Mouse (Mus musculus) liver, embryonic 14.5 days (tissue): ENCODE results near the gene Ranbp3l. TPM values are rescaled to one million over a fixed set of nuclear protein-coding genes. Genes with fewer than 3 reads are reported as not detected.

Experiments used
- ATAC-seq: fragments of 200-750 bp; cut with Nextera tagmentation; 2 replicates; pipeline ENCODE4 v1.8.0; 2017; ENCODE audit warnings: moderate number of reproducible peaks, mild to moderate bottlenecking, moderate library complexity; ENCODE audit not compliant: insufficient read depth
- DNase-seq, 3 experiments: peaks; one replicate each; pipeline ENCODE4 v3.0.0-alpha.2; 2012 to 2013; ENCODE audit warnings: low read depth in 3 of 3, low spot score in 3 of 3
- H3K27ac ChIP-seq: fragments of 300-500 bp; sonication (generic); 2 replicates; pipeline ENCODE4 v1.5.1; 2014; ENCODE audit warnings: moderate library complexity, mild to moderate bottlenecking, control low read depth, inconsistent platforms
- H3K27me3 ChIP-seq: fragments of 300-500 bp; sonication (generic); 2 replicates; pipeline ENCODE4 v1.6.1; 2014; ENCODE audit warnings: mild to moderate bottlenecking, low read length, moderate library complexity; ENCODE audit not compliant: control insufficient read depth, insufficient read depth
- H3K36me3 ChIP-seq: fragments of 300-500 bp; sonication (generic); replicated peaks from 2 replicates; pipeline ENCODE4 v1.6.1; 2014; ENCODE audit warnings: low read depth; ENCODE audit not compliant: control insufficient read depth, insufficient read depth
- H3K4me1 ChIP-seq, 2 experiments: fragments of 200-500 bp in 1 of 2; fragments of 300-500 bp in 1 of 2; sonication (generic) in 1 of 2; replicated peaks; 2 replicates each; pipeline ENCODE4 v1.6.1; 2012 to 2014; ENCODE audit warnings: antibody characterized with exemption in 1 of 2, inconsistent platforms in 1 of 2, low read length in 1 of 2; ENCODE audit not compliant: control insufficient read depth in 2 of 2, insufficient read depth in 2 of 2
- H3K4me2 ChIP-seq: fragments of 300-500 bp; sonication (generic); 2 replicates; pipeline ENCODE4 v1.6.1; 2014; ENCODE audit warnings: low read depth, mild to moderate bottlenecking, control low read depth, moderate library complexity
- H3K4me3 ChIP-seq, 2 experiments: fragments of 200-500 bp in 1 of 2; fragments of 300-500 bp in 1 of 2; sonication (generic) in 1 of 2; 2 replicates each; pipeline ENCODE4 v1.5.1; 2012 to 2014; ENCODE audit warnings: low read depth in 2 of 2, low read length in 2 of 2, mild to moderate bottlenecking in 2 of 2, control low read depth in 1 of 2, inconsistent platforms in 1 of 2, moderate library complexity in 1 of 2; ENCODE audit not compliant: insufficient read depth in 1 of 2
- H3K9ac ChIP-seq: fragments of 300-500 bp; sonication (generic); replicated peaks from 2 replicates; pipeline ENCODE4 v1.6.1; 2014; ENCODE audit warnings: mild to moderate bottlenecking, control low read depth, moderate library complexity
- H3K9me3 ChIP-seq: fragments of 300-500 bp; sonication (generic); 2 replicates; pipeline ENCODE4 v1.6.1; 2016; ENCODE audit warnings: low read length, mixed read lengths; ENCODE audit not compliant: control insufficient read depth
- CTCF ChIP-seq: IDR thresholded peaks from 2 replicates; pipeline ENCODE4 v1.5.1; 2016; ENCODE audit warnings: antibody characterized with exemption, low read depth, control low read depth
- EP300 ChIP-seq: IDR thresholded peaks from 2 replicates; pipeline ENCODE4 v1.6.1; 2016; ENCODE audit warnings: antibody characterized with exemption, low read depth
- WGBS: fragments of 180-500 bp; shearing (Covaris S2); extraction: QIAGEN DNeasy Blood & Tissue Kit; methylation state at CpG from one replicate; pipeline ENCODE4 v1.1.7; 2014; ENCODE audit not compliant: insufficient replicate concordance; 5-methylcytosine and 5-hydroxymethylcytosine counted together
- polyA plus RNA-seq, 2 experiments: library from polyadenylated mRNA; depleted of rRNA in 1 of 2; stranded (reverse) in 1 of 2; unstranded in 1 of 2; fragments of >200 nt; fragmentation: Nextera tagmentation in 1 of 2; extraction: Ambion mirVana in 1 of 2; gene quantifications; 2 replicates each; pipeline versions ENCODE4 v1.2.1 to v1.2.3; 2012 to 2014

The Ranbp3l gene
- polyA plus RNA-seq, 2 experiments = 0.16 to 0.60 TPM

DNA sequence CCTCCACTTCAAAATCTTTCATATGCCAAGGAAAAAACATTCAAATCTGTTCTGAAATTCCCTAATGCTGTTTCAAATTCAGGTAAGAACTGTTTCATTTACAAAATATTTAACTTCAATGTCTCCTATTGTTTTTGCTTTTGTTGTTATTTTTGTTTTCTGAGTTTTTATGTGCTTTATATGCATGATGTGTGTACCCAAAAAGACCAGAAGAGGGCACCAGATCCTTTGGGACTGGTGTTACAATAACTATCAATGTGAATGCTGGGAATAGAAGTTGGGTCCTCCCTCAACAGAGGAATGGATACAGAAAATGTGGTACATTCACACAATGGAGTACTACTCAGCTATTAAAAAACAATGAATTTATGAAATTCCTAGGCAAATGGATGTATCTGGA is 88.0 kb downstream of the Ranbp3l start:
- DNase-seq (no peak), ATAC-seq (no peak)
- Histone ChIP-seq H3K4me3 (no peak overlapping the region), H3K9me3 (no peaks in the 10 kb centered on the region), H3K4me2 (no peak overlapping the region), H3K27me3 (no peaks in the 10 kb centered on the region), H3K36me3 (no peaks in the 10 kb centered on the region), H3K4me1 (no peaks in the 10 kb centered on the region; a peak in 1 of 4 replicates), H3K27ac (no peak overlapping the region), H3K9ac (no peak overlapping the region)
- TF ChIP-seq CTCF (peak; percentile 54; the same call in 1 of the 2 replicates), EP300 (no peak)

- DNase-seq (no peak), ATAC-seq (no peak)
- Histone ChIP-seq H3K27ac (no peak overlapping the region), H3K27me3 (no peaks in the 10 kb centered on the region), H3K9ac (no peak overlapping the region), H3K9me3 (no peaks in the 10 kb centered on the region), H3K36me3 (no peaks in the 10 kb centered on the region), H3K4me3 (no peak overlapping the region), H3K4me1 (peaks cover 0 to 2% of the 10 kb centered on the region in 2 experiments; a peak in 1 of 4 replicates), H3K4me2 (no peak overlapping the region)
- 56% methylated on average over 2 of the region's 2 CpGs for WGBS
- TF ChIP-seq EP300 (no peak), CTCF (peak; percentile 52; the same call in 1 of the 2 replicates)
Observed at GRCm38 (mm10) chr15:9059856-9060255, 92.1 kb downstream of the Ranbp3l start.

GRCm38 (mm10) chr15:9061150-9061882 is 93.6 kb downstream of the Ranbp3l start:
- ATAC-seq (no peak), DNase-seq (no peak)
- H3K4me3 ChIP-seq = no peak overlapping the region
- H3K4me2 ChIP-seq = no peak overlapping the region
- H3K27ac ChIP-seq = no peak overlapping the region
- no peaks in the 10 kb centered on the region for H3K27me3 ChIP-seq
- H3K9me3 ChIP-seq = no peaks in the 10 kb centered on the region
- TF ChIP-seq EP300 (no peak), CTCF (no peak)
- 73% methylated on average over 7 of the region's 7 CpGs for WGBS
- no peak overlapping the region for H3K9ac ChIP-seq
- H3K36me3 ChIP-seq = no peaks in the 10 kb centered on the region
- peaks cover 0 to 2% of the 10 kb centered on the region in 2 experiments; a peak in 1 of 4 replicates for H3K4me1 ChIP-seq

DNA sequence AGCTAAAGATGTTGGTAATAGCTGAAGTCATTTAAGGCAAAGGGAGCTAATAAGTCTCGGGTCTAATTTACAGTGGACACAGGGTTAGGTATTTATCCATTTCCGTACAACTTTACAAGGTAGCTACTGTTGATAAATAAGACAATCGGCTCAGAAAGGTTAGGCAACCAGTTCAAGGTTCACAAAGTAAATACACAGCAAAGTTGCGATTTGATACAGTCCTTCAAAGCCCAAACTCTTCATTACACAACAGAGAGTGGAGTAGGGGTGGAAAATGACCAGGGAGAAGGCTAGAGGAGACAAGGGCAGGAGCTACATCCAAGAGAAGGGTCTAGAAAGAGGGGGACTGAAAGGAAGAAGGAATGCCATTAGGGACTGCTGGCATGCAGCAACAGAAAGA is 101.1 kb downstream of the Ranbp3l start:
- no peak overlapping the region for H3K4me3 ChIP-seq
- H3K27me3 ChIP-seq = no peaks in the 10 kb centered on the region
- H3K27ac ChIP-seq = no peak overlapping the region; the same call in 1 of the 2 replicates
- DNase-seq (no peak), ATAC-seq (no peak)
- peak overlapping the region; percentile 95 for H3K4me2 ChIP-seq
- WGBS = 72% methylated on average over 4 of the region's 4 CpGs
- no peaks in the 10 kb centered on the region for H3K9me3 ChIP-seq
- H3K4me1 ChIP-seq = peaks cover 5 to 17% of the 10 kb centered on the region in 2 experiments
- no peak overlapping the region for H3K9ac ChIP-seq
- TF ChIP-seq CTCF = no peak
- no peak for TF ChIP-seq EP300
- peaks cover 3% of the 10 kb centered on the region for H3K36me3 ChIP-seq

- H3K27ac ChIP-seq = peak overlapping the region; percentile 95
- ATAC-seq (peak; percentile 22), DNase-seq (no peak)
- no peaks in the 10 kb centered on the region for H3K27me3 ChIP-seq
- no peaks in the 10 kb centered on the region for H3K9me3 ChIP-seq
- TF ChIP-seq EP300 (no peak), CTCF (no peak)
- 3% methylated on average over 3 of the region's 3 CpGs for WGBS
- H3K9ac ChIP-seq = peak overlapping the region; percentile 96
- H3K4me2 ChIP-seq = peak overlapping the region; percentile 95
- H3K36me3 ChIP-seq = peaks cover 8% of the 10 kb centered on the region
- H3K4me1 ChIP-seq = peaks cover 10 to 28% of the 10 kb centered on the region in 2 experiments
- peak overlapping the region; percentile 83 to 90 for H3K4me3 ChIP-seq
Observed at GRCm38 (mm10) chr15:9070353-9070752, 102.6 kb downstream of the Ranbp3l start.
